Mouse (Mus musculus): ENCODE results near the gene Ntrk2. TPM values are rescaled to one million over a fixed set of nuclear protein-coding genes. Genes with fewer than 3 reads are reported as not detected.

The Ntrk2 gene
- polyA plus RNA-seq, 1 experiment: 65.4 TPM

DNA sequence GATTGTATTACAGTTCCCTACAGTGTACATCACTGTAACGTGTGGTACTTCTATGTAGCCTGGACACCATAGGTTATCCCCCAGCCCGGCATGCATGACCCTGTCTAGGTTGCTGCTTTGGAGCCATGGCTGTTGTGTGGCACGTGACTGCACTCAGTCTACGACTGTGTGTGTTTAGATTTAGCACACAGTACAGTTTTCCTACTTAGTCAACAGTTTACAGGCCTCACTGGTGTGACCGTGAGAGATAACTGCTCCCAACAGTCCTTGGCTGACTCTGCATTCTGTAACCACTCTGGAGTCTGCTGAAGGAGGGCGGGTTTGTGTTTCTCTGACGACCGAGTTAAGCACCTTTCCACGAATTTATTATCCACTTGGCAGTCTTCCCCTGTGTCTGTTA, 370.1 kb downstream of the Ntrk2 start:
- DNase-seq (ENCODE audit: low read depth): no peak
- no peak for TF ChIP-seq CTCF (IDR thresholded peaks at IDR 0.05; ENCODE audit: borderline replicate concordance, extremely low read depth, insufficient read depth, insufficient read length)
- TF ChIP-seq POLR2A (IDR thresholded peaks at IDR 0.05; ENCODE audit: borderline replicate concordance, extremely low read depth, insufficient read depth, insufficient read length, poor library complexity, severe bottlenecking): no peak

DNA sequence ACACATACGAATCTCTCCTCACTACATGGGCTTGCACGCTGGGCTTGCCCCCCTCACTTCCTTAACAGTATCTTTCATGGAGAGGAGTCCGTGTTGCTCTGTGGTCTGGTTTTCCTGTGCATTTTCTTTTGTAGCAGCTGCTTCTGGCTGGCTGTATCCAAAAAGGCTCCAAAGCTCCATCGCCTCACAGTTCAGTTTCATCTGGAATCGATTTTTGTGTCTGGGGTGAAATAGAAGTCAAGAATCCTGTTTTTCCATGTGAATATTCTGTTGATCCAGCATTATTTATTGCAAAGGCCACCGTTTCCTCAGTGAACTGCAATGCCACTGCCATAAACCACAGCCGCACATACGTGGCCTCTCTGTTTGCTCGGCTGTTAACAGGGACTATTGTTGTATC, 370.6 kb downstream of the Ntrk2 start:
- DNase-seq (ENCODE audit: low read depth): no peak

DNA sequence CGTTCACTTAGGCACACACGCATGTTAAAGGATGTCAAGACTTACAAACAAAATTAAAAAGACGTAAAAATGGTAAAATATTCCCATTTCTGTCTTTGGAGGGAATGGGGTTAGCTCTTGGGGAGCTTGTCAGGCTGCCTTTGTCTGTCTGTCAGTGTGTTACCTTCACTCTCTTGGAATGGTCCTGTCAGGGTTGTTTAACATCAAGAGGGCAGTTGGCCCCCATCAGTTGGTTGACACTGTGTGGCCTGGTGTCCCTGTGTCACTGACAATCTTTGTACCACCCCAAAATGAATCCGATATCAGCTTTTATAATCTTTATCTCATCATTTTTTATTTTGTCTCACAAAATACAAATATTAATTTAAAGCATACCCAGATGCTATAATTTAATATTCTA, 373.6 kb downstream of the Ntrk2 start:
- no peak for DNase-seq (ENCODE audit: low read depth)
- no peak for TF ChIP-seq CTCF (IDR thresholded peaks at IDR 0.05; ENCODE audit: borderline replicate concordance, extremely low read depth, insufficient read depth, insufficient read length)

More for the DNA sequence above, 370.6 kb downstream of the Ntrk2 start:
- TF ChIP-seq CTCF (IDR thresholded peaks at IDR 0.05; ENCODE audit: borderline replicate concordance, extremely low read depth, insufficient read depth, insufficient read length) (no peak), POLR2A (IDR thresholded peaks at IDR 0.05; ENCODE audit: borderline replicate concordance, extremely low read depth, insufficient read depth, insufficient read length, poor library complexity, severe bottlenecking) (no peak)

DNA sequence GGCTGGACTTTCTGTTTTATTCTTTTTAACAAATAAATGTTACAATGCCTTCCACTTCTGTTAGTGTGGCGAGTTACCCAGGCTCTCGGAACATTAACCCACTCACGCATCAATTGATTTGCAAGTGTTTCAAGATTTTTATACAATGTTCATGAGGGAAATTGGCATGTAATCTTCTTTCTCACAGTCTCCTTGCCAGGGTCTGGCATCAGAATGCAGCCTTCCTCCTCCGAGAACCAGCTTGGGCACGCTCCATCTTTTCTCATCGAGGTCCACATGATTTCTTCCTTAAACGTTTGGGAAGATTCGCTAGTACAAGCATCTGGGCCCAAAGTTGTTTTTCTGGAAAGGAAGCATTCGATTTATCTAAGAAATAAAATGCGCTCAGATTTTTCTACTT, 374.4 kb downstream of the Ntrk2 start:
- TF ChIP-seq POLR2A (IDR thresholded peaks at IDR 0.05; ENCODE audit: borderline replicate concordance, extremely low read depth, insufficient read depth, insufficient read length, poor library complexity, severe bottlenecking) (no peak), CTCF (IDR thresholded peaks at IDR 0.05; ENCODE audit: borderline replicate concordance, extremely low read depth, insufficient read depth, insufficient read length) (no peak)
- peak; percentile 75 for DNase-seq (ENCODE audit: low read depth)

DNA sequence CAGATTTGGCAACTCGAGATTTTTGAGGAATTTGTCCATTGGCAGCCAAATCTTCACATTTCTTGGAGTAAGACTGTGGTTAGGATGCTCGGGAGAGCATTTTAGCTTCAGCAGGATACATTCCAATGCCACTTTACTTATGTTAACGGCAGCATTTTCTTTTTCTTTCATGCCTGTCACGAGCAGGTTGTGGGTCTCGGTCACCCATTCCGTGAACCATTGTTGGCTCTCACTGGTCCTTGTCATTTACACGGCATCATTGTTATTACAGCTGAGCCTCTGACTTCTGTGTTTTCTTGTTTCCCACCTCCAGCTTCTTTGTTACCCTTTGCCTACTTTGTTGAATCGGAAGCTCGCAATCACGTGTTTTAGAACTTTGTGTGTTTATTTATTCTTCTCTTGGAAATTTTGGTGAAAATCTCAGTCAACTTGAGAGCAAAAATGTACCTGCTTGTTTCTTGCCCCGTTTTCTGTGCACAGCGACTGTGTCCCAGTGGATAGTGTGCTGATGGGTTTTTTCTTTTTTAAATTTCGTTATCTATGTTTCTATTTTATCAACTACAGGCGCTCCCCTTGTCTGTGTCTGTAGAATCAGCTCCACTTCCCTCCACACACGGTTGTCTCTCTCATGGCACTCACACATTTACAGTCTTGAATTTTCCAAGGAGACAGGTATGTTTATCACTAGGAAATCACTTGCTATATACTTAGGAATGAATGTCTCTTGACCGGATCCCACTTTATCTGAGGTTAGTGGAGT, 375.0 kb downstream of the Ntrk2 start:
- no peak for DNase-seq (ENCODE audit: low read depth)
- no peak for TF ChIP-seq CTCF (IDR thresholded peaks at IDR 0.05; ENCODE audit: borderline replicate concordance, extremely low read depth, insufficient read depth, insufficient read length)
- no peak for TF ChIP-seq POLR2A (IDR thresholded peaks at IDR 0.05; ENCODE audit: borderline replicate concordance, extremely low read depth, insufficient read depth, insufficient read length, poor library complexity, severe bottlenecking)

DNA sequence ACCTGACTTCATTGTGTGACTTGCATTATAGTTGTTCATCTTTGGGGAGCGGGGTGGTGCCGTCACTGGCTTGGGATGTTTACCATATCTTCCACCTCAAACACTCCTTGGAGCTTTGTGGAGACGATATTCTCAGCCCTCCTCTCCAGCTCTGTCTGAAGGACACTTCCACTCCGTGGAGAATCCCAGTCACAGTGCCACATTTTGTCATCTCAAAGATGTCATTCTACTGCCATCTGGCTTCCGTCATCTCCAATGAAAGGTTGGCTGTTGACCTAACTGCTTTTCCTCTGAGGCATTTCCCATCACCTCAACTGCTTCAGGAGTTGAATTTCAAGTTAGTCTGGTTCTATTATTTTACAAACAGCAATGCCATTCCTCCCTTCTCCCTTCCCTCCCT, 376.3 kb downstream of the Ntrk2 start:
- TF ChIP-seq POLR2A (IDR thresholded peaks at IDR 0.05; ENCODE audit: borderline replicate concordance, extremely low read depth, insufficient read depth, insufficient read length, poor library complexity, severe bottlenecking) (no peak), CTCF (IDR thresholded peaks at IDR 0.05; ENCODE audit: borderline replicate concordance, extremely low read depth, insufficient read depth, insufficient read length) (peak; percentile 56; the same call in 1 of the 2 replicates)
- DNase-seq (ENCODE audit: low read depth): peak; percentile 83

Other genes with a start within 250 kb of the Ntrk2 start
- gene Slc28a3, start 195.7 kb upstream of the Ntrk2 start, polyA plus RNA-seq (2012; rRNA removed): 0.03 and 0.15 TPM in 2 replicates